Mouse (Mus musculus): ENCODE measurements around the gene Rbfox1. TPM values are rescaled to one million over a fixed set of nuclear protein-coding genes. Genes with fewer than 3 reads are reported as not detected.

Rbfox1 gene
- polyA plus RNA-seq, 1 experiment from 2014 or later: 2.2 TPM

- Histone ChIP-seq H3K27me3 (no peaks in the 10 kb centered on the region), H3K4me1 (no peaks in the 10 kb centered on the region), H3K9me3 (no peaks in the 10 kb centered on the region), H3K36me3 (no peaks in the 10 kb centered on the region), H3K4me2 (no peak overlapping the region), H3K9ac (no peak overlapping the region), H3K27ac (no peak overlapping the region), H3K4me3 (no peak overlapping the region)
- 81% methylated on average over 8 of the region's 8 CpGs for WGBS
- no peak for ATAC-seq (ENCODE audit: borderline replicate concordance, extremely low read depth, low FRiP score, low TSS enrichment)
Observed at GRCm38 (mm10) chr16:7164153-7164737, 1279.1 kb downstream of the Rbfox1 start.

DNA sequence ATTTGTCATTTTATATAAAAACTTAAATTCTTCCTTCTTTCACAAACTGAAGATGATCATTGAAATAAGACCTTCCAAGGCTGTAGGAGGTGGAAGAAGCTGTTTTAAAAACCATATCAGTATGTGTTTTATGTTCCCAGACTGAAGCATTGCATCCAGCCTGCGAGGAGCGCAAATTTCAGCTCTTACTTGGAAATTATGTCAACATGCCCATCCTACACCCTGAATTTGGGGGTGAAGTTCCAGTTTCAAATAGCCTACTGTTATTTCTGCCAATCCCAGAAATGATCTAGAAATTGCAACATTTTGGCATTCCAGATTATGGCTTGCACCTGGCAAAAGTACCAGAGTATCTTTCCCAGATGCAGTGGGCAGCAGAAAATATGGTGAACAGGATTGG is 1290.8 kb downstream of the Rbfox1 start:
- Histone ChIP-seq H3K4me1 (no peaks in the 10 kb centered on the region), H3K9me3 (no peaks in the 10 kb centered on the region), H3K27me3 (no peaks in the 10 kb centered on the region), H3K4me2 (no peak overlapping the region), H3K4me3 (no peak overlapping the region), H3K9ac (no peak overlapping the region), H3K36me3 (no peaks in the 10 kb centered on the region), H3K27ac (no peak overlapping the region)
- WGBS: 86% methylated on average over 2 of the region's 2 CpGs
- ATAC-seq (ENCODE audit: borderline replicate concordance, extremely low read depth, low FRiP score, low TSS enrichment): no peak

DNA sequence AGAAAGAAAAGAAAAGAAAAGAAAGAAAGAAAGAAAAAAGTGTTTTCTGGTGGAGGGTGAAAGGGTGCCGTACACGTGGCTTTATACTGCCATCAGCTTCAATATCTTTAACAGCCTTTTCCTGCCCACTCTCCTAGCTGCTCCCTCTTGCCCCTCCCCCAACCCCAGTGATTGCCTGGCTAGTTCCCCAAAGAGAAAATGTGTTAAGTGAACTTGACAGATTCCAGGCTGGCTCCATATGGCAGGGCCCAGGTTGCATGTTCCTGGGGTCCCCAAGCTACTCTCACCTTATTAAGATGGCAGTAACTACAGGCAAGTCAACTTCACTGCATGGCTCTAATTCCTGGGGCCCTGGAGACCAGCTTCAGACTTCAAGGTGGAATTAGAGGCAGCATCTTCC is 1302.6 kb downstream of the Rbfox1 start:
- H3K36me3 ChIP-seq: no peaks in the 10 kb centered on the region
- no peaks in the 10 kb centered on the region for H3K4me1 ChIP-seq
- 28% methylated on average over 2 of the region's 2 CpGs for WGBS
- no peak overlapping the region for H3K4me2 ChIP-seq
- no peaks in the 10 kb centered on the region for H3K9me3 ChIP-seq
- no peaks in the 10 kb centered on the region for H3K27me3 ChIP-seq
- H3K4me3 ChIP-seq: no peak overlapping the region
- H3K9ac ChIP-seq: no peak overlapping the region
- H3K27ac ChIP-seq: no peak overlapping the region
- ATAC-seq (ENCODE audit: borderline replicate concordance, extremely low read depth, low FRiP score, low TSS enrichment): no peak

- H3K4me2 ChIP-seq: no peak overlapping the region
- H3K27me3 ChIP-seq: no peaks in the 10 kb centered on the region
- H3K9me3 ChIP-seq: no peaks in the 10 kb centered on the region
- 46% methylated on average over 5 of the region's 5 CpGs for WGBS
- H3K36me3 ChIP-seq: no peaks in the 10 kb centered on the region
- no peak overlapping the region for H3K27ac ChIP-seq
- H3K4me3 ChIP-seq: no peak overlapping the region
- no peaks in the 10 kb centered on the region for H3K4me1 ChIP-seq
- ATAC-seq (ENCODE audit: borderline replicate concordance, extremely low read depth, low FRiP score, low TSS enrichment): no peak
- no peak overlapping the region for H3K9ac ChIP-seq
Observed at GRCm38 (mm10) chr16:7193535-7193934, 1308.4 kb downstream of the Rbfox1 start.

DNA sequence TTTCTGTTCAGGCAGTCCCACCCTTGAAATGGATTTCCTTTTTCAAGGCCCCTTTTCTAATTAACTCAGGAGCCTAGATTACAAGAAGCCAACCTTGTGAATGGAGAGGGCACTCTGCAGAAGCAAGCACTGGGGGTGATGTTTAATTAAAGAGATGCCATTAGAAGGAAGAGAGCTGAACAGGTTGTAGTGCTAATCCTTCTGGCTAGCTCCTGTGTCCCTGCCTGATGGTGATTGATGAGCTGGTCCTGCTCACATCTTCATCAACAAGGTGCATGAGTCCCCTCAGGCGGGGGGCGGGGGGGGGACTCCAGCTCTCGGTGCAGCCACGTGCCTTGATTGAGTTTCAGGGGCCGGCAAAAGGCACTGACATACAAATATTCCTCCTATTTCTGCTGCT is 1312.8 kb downstream of the Rbfox1 start:
- Histone ChIP-seq H3K4me2 (no peak overlapping the region), H3K9me3 (no peaks in the 10 kb centered on the region), H3K4me1 (no peaks in the 10 kb centered on the region), H3K27me3 (no peaks in the 10 kb centered on the region), H3K27ac (no peak overlapping the region), H3K9ac (no peak overlapping the region), H3K36me3 (no peaks in the 10 kb centered on the region), H3K4me3 (no peak overlapping the region)
- no peak for ATAC-seq (ENCODE audit: borderline replicate concordance, extremely low read depth, low FRiP score, low TSS enrichment)
- 75% methylated on average over 5 of the region's 5 CpGs for WGBS

GRCm38 (mm10) chr16:7200239-7200638 is 1315.1 kb downstream of the Rbfox1 start:
- no peak for ATAC-seq (ENCODE audit: borderline replicate concordance, extremely low read depth, low FRiP score, low TSS enrichment)
- Histone ChIP-seq H3K27ac (no peak overlapping the region), H3K9ac (no peak overlapping the region), H3K27me3 (no peaks in the 10 kb centered on the region), H3K4me2 (no peak overlapping the region), H3K9me3 (no peaks in the 10 kb centered on the region), H3K4me3 (no peak overlapping the region), H3K36me3 (no peaks in the 10 kb centered on the region), H3K4me1 (no peaks in the 10 kb centered on the region)
- WGBS: 77% methylated on average over 3 of the region's 3 CpGs

GRCm38 (mm10) chr16:7201816-7202215 is 1316.7 kb downstream of the Rbfox1 start:
- H3K4me1 ChIP-seq: no peaks in the 10 kb centered on the region
- no peak overlapping the region for H3K27ac ChIP-seq
- no peaks in the 10 kb centered on the region for H3K27me3 ChIP-seq
- no peaks in the 10 kb centered on the region for H3K9me3 ChIP-seq
- no peak overlapping the region for H3K4me3 ChIP-seq
- WGBS: 47% methylated on average over 4 of the region's 4 CpGs
- H3K36me3 ChIP-seq: no peaks in the 10 kb centered on the region
- no peak overlapping the region for H3K9ac ChIP-seq
- no peak for ATAC-seq (ENCODE audit: borderline replicate concordance, extremely low read depth, low FRiP score, low TSS enrichment)
- H3K4me2 ChIP-seq: no peak overlapping the region

GRCm38 (mm10) chr16:7206116-7206900 is 1321.2 kb downstream of the Rbfox1 start:
- no peaks in the 10 kb centered on the region for H3K9me3 ChIP-seq
- no peak overlapping the region for H3K27ac ChIP-seq
- no peaks in the 10 kb centered on the region for H3K4me1 ChIP-seq
- no peak for ATAC-seq (ENCODE audit: borderline replicate concordance, extremely low read depth, low FRiP score, low TSS enrichment)
- no peaks in the 10 kb centered on the region for H3K36me3 ChIP-seq
- no peak overlapping the region for H3K9ac ChIP-seq
- H3K4me3 ChIP-seq: no peak overlapping the region
- WGBS: 73% methylated on average over 2 of the region's 2 CpGs
- no peaks in the 10 kb centered on the region for H3K27me3 ChIP-seq
- H3K4me2 ChIP-seq: no peak overlapping the region

- 48% methylated on average over 2 of the region's 2 CpGs for WGBS
- no peaks in the 10 kb centered on the region for H3K9me3 ChIP-seq
- no peak overlapping the region for H3K4me3 ChIP-seq
- no peaks in the 10 kb centered on the region for H3K27me3 ChIP-seq
- no peak overlapping the region for H3K9ac ChIP-seq
- ATAC-seq (ENCODE audit: borderline replicate concordance, extremely low read depth, low FRiP score, low TSS enrichment): no peak
- no peak overlapping the region for H3K4me2 ChIP-seq
- no peak overlapping the region for H3K27ac ChIP-seq
- no peaks in the 10 kb centered on the region for H3K4me1 ChIP-seq
- no peaks in the 10 kb centered on the region for H3K36me3 ChIP-seq
Observed at GRCm38 (mm10) chr16:7207599-7207998, 1322.4 kb downstream of the Rbfox1 start.

DNA sequence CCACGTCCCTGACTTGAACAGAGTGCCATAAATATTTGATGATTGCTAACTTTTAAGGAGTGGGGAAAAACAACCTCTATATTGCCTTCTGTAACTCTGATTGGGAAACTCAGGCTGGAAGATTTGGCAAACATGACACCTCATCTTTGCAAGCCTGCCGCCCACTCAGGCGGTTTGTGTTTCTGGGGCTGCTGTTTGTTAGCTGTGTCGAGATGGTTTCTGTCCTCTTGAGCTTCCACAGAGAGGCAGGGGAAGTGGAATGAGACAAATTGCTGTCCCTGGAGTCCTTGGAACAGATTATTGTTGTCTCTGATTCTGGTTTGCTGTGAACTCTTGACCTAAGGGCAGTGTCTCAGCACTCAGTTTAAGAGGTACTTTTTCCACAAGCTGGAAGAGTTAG is 1327.6 kb downstream of the Rbfox1 start:
- H3K27me3 ChIP-seq: no peaks in the 10 kb centered on the region
- no peak for ATAC-seq (ENCODE audit: borderline replicate concordance, extremely low read depth, low FRiP score, low TSS enrichment)
- H3K4me1 ChIP-seq: no peaks in the 10 kb centered on the region
- H3K9ac ChIP-seq: no peak overlapping the region
- WGBS: 51% methylated on average over 4 of the region's 4 CpGs
- H3K4me3 ChIP-seq: no peak overlapping the region
- H3K9me3 ChIP-seq: no peaks in the 10 kb centered on the region
- no peak overlapping the region for H3K27ac ChIP-seq
- no peak overlapping the region for H3K4me2 ChIP-seq
- H3K36me3 ChIP-seq: no peaks in the 10 kb centered on the region

DNA sequence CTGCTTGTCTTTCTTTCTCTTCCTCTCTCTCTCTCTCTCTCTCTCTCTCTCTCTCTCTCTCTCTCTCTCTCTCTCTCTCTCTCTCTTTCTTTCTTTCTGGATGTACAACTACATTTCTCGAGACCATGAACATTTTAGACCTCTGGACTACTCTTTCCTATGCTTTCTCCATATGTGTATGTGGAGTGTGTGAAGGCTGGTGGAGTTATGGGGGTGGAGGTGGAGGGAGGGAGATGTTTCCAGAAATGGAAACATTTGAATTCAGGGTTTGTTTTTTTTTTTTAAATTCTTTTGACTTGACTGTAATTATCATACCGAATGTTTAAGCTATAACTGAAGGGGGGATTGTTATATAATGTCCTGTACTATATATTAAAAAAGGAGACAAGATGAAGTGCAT is 1338.1 kb downstream of the Rbfox1 start:
- 42% methylated on average over 2 of the region's 2 CpGs for WGBS
- Histone ChIP-seq H3K4me3 (no peak overlapping the region), H3K27me3 (no peaks in the 10 kb centered on the region), H3K4me1 (no peaks in the 10 kb centered on the region), H3K4me2 (no peak overlapping the region), H3K9me3 (no peaks in the 10 kb centered on the region), H3K27ac (no peak overlapping the region), H3K9ac (no peak overlapping the region), H3K36me3 (no peaks in the 10 kb centered on the region)
- ATAC-seq (ENCODE audit: borderline replicate concordance, extremely low read depth, low FRiP score, low TSS enrichment): no peak

- WGBS: 84% methylated on average over 3 of the region's 3 CpGs
- H3K27me3 ChIP-seq: no peaks in the 10 kb centered on the region
Observed at GRCm38 (mm10) chr16:7226000-7226399, 1340.8 kb downstream of the Rbfox1 start.

More at GRCm38 (mm10) chr16:7226000-7226399, 1340.8 kb downstream of the Rbfox1 start:
- Histone ChIP-seq H3K36me3 (no peaks in the 10 kb centered on the region), H3K4me1 (no peaks in the 10 kb centered on the region), H3K9ac (no peak overlapping the region), H3K9me3 (no peaks in the 10 kb centered on the region), H3K4me3 (no peak overlapping the region), H3K4me2 (no peak overlapping the region), H3K27ac (no peak overlapping the region)
- no peak for ATAC-seq (ENCODE audit: borderline replicate concordance, extremely low read depth, low FRiP score, low TSS enrichment)
